Mouse (Mus musculus): ENCODE data around the gene Wnt10b.

Gene Wnt10b

GRCm38 (mm10) chr15:98796803-98797595 is 19.0 kb upstream of the Wnt10b start:
- in situ Hi-C loops (cut with MboI, MseI): loop anchor here (5.0 kb wide), 1 partner anchor 90 kb away; the partner anchor contains the start of gene Ccdc65

- in situ Hi-C loops (cut with MboI, MseI): no loop called here
Observed at GRCm38 (mm10) chr15:98793141-98793698, 15.3 kb upstream of the Wnt10b start.

GRCm38 (mm10) chr15:98792233-98793020 is 14.5 kb upstream of the Wnt10b start:
- in situ Hi-C loops (cut with MboI, MseI): no loop called here

GRCm38 (mm10) chr15:98791771-98792170 is 13.8 kb upstream of the Wnt10b start:
- in situ Hi-C loops (cut with MboI, MseI): no loop called here

- in situ Hi-C loops (cut with MboI, MseI): no loop called here
Observed at GRCm38 (mm10) chr15:98791221-98791620, 13.3 kb upstream of the Wnt10b start.

GRCm38 (mm10) chr15:98790761-98791160 is 12.8 kb upstream of the Wnt10b start:
- in situ Hi-C loops (cut with MboI, MseI): no loop called here

GRCm38 (mm10) chr15:98789661-98790535 is 11.9 kb upstream of the Wnt10b start, which contains the start of gene Wnt1:
Wnt1 (plus strand) TSS chr15:98789857.
- in situ Hi-C loops (cut with MboI, MseI): no loop called here

GRCm38 (mm10) chr15:98788972-98789660 is 11.2 kb upstream of the Wnt10b start:
- in situ Hi-C loops (cut with MboI, MseI): no loop called here

GRCm38 (mm10) chr15:98787930-98788329 is 10.0 kb upstream of the Wnt10b start:
- in situ Hi-C loops (cut with MboI, MseI): no loop called here

- in situ Hi-C loops (cut with MboI, MseI): no loop called here
Observed at GRCm38 (mm10) chr15:98785744-98786143, 7.8 kb upstream of the Wnt10b start.

GRCm38 (mm10) chr15:98781166-98781565 is 3.2 kb upstream of the Wnt10b start:
- in situ Hi-C loops (cut with MboI, MseI): no loop called here

- in situ Hi-C loops (cut with MboI, MseI): no loop called here
Observed at GRCm38 (mm10) chr15:98780573-98780972, 2.6 kb upstream of the Wnt10b start.

- in situ Hi-C loops (cut with MboI, MseI): no loop called here
Observed at GRCm38 (mm10) chr15:98780075-98780474, 2.1 kb upstream of the Wnt10b start.

GRCm38 (mm10) chr15:98778806-98779205 is 856 bp upstream of the Wnt10b start:
- in situ Hi-C loops (cut with MboI, MseI): no loop called here

- in situ Hi-C loops (cut with MboI, MseI): no loop called here
Observed at GRCm38 (mm10) chr15:98778191-98778770, 331 bp upstream of the Wnt10b start.

- in situ Hi-C loops (cut with MboI, MseI): no loop called here
Observed at GRCm38 (mm10) chr15:98777005-98777616, 839 bp downstream of the Wnt10b start.

GRCm38 (mm10) chr15:98776280-98777004 is 1.5 kb downstream of the Wnt10b start:
- in situ Hi-C loops (cut with MboI, MseI): no loop called here

GRCm38 (mm10) chr15:98775533-98775932 is 2.4 kb downstream of the Wnt10b start:
- in situ Hi-C loops (cut with MboI, MseI): no loop called here

- in situ Hi-C loops (cut with MboI, MseI): no loop called here
Observed at GRCm38 (mm10) chr15:98774096-98774495, 3.9 kb downstream of the Wnt10b start.

Data from regulatory T cell (primary cell).